Mouse (Mus musculus) c-Kit-positive CD71-negative TER-119-negative erythroid progenitor cells, embryonic 14.5 days (primary cell): ENCODE data around the gene Kif17.

Source experiments
- DNase-seq: peaks from one replicate; pipeline ENCODE4 v3.0.0-alpha.2; 2013; ENCODE audit warnings: low read depth

Kif17 gene

GRCm38 (mm10) chr4:138259482-138259881 is 9.2 kb downstream of the Kif17 start:
- no peak for DNase-seq

GRCm38 (mm10) chr4:138261843-138262681 is 11.8 kb downstream of the Kif17 start:
- peak; percentile 57 for DNase-seq

- no peak for DNase-seq
These were observed 17.6 kb downstream of the Kif17 start for GRCm38 (mm10) chr4:138267869-138268268.

GRCm38 (mm10) chr4:138272011-138272997 is 22.1 kb downstream of the Kif17 start:
- no peak for DNase-seq

- no peak for DNase-seq
These were observed 28.1 kb downstream of the Kif17 start for GRCm38 (mm10) chr4:138278346-138278745.

- DNase-seq = peak; percentile 91
These were observed 32.6 kb downstream of the Kif17 start for GRCm38 (mm10) chr4:138282834-138283233.

- no peak for DNase-seq
These were observed 36.2 kb downstream of the Kif17 start for GRCm38 (mm10) chr4:138286411-138286810.

GRCm38 (mm10) chr4:138288691-138289090 is 38.5 kb downstream of the Kif17 start:
- DNase-seq = no peak

GRCm38 (mm10) chr4:138292028-138292427 is 41.8 kb downstream of the Kif17 start:
- DNase-seq = no peak

GRCm38 (mm10) chr4:138293261-138293948 is 43.2 kb downstream of the Kif17 start:
- no peak for DNase-seq

GRCm38 (mm10) chr4:138293949-138294550 is 43.8 kb downstream of the Kif17 start:
- no peak for DNase-seq

- DNase-seq = no peak
These were observed 51.1 kb downstream of the Kif17 start for GRCm38 (mm10) chr4:138301271-138301780.

- DNase-seq = no peak
These were observed 52.8 kb downstream of the Kif17 start for GRCm38 (mm10) chr4:138303011-138303410.

- no peak for DNase-seq
These were observed 53.5 kb downstream of the Kif17 start for GRCm38 (mm10) chr4:138303742-138304141.

GRCm38 (mm10) chr4:138304340-138305104 is 54.3 kb downstream of the Kif17 start, which contains the start of gene Ddost:
Gene Ddost (plus strand): TSS chr4:138304730.
- DNase-seq = peak; percentile 97

- no peak for DNase-seq
These were observed 56.8 kb downstream of the Kif17 start for GRCm38 (mm10) chr4:138307025-138307424.

- DNase-seq = no peak
These were observed 57.5 kb downstream of the Kif17 start for GRCm38 (mm10) chr4:138307739-138308138.

GRCm38 (mm10) chr4:138310311-138310910 is 60.2 kb downstream of the Kif17 start:
- DNase-seq = no peak

- no peak for DNase-seq
These were observed 61.4 kb downstream of the Kif17 start for GRCm38 (mm10) chr4:138311595-138311994.

- DNase-seq = no peak
These were observed 61.9 kb downstream of the Kif17 start for GRCm38 (mm10) chr4:138312105-138312504.
